Comparison of ENCODE assay signal across 8 mouse cellular contexts in genomic region chr7:133176256-133177178, GRCm38 (mm10). TPM values are rescaled to one million over a fixed set of nuclear protein-coding genes. Genes with fewer than 3 reads are reported as not detected.
DNase-seq lines count a peak whose midpoint lies in the region.
"Had no signal": no experiment of that assay in that cellular context is flagged by ENCODE, and none has a peak within 500 bp of the region (broad histone marks: within the 10 kb centered on the region; RNA-seq: fewer than 3 reads in every experiment).

No protein-coding gene starts in this region.

- intact Hi-C loops in heart, postnatal 14 days (cut with DNase I), result loop anchor here (5.0 kb wide), 2 partner anchors 49 to 144 kb away; no protein-coding TSS in a partner anchor

- peak; percentile 25 for DNase-seq in right cerebral cortex, postnatal 4 days
- no peak for DNase-seq in right cerebral cortex, adult 2 months (ENCODE audit: low spot score in 2 of 2)
- DNase-seq in cerebellum, postnatal 36 days, result peak; percentile 69 to 72
- peak; percentile 51 to 72 for DNase-seq in heart, postnatal 14 days
- peak; percentile 36 for DNase-seq in ovary, postnatal 10 days (ENCODE audit: low spot score)
- no peak for DNase-seq in retina, postnatal 1 day
- no peak for DNase-seq in spleen, adult 12 weeks (ENCODE audit: low spot score)
- DNase-seq: liver, embryonic 13.5 days had no signal

RNA-seq across cellular contexts. Expression of gene Ctbp2, which starts 52.4 kb away (rescaled TPM):
- 10 to 100 TPM; 35.8 to 35.9 TPM for total RNA-seq in heart, postnatal 14 days (2021)

RNA-seq across cellular contexts. Expression of gene Fgfr2, which starts 53.4 kb away (rescaled TPM):
- 1 to 10 TPM; 2.1 to 3.9 TPM for total RNA-seq in heart, postnatal 14 days (2021)

Comparison
In these comparisons a context has a peak if more than half of its experiments do, and no peak if none do; other contexts are left out.
1. DNase-seq: peak in right cerebral cortex, postnatal 4 days (single experiment), cerebellum, postnatal 36 days (2 of 2), heart, postnatal 14 days (2 of 2) and ovary, postnatal 10 days (single experiment); none in right cerebral cortex, adult 2 months (0 of 2), retina, postnatal 1 day (single experiment) and spleen, adult 12 weeks (single experiment).